Mouse (Mus musculus) neural tube, embryonic 11.5 days (tissue): ENCODE results near the gene Gm2888. TPM values are rescaled to one million over a fixed set of nuclear protein-coding genes. Genes with fewer than 3 reads are reported as not detected.
"Not testable (repeated sequence)": the region's sequence is repeated elsewhere in the genome, so short reads cannot be mapped to it uniquely, and the experiment has no call there.

ENCODE experiments used
- ATAC-seq: fragments of 200-750 bp; cut with Nextera tagmentation; 2 replicates; pipeline ENCODE4 v1.8.0; 2017; ENCODE audit warnings: moderate number of reproducible peaks, mild to moderate bottlenecking, moderate TSS enrichment, moderate library complexity; ENCODE audit not compliant: insufficient read depth, low FRiP score, low TSS enrichment
- DNase-seq: peaks from one replicate; pipeline ENCODE4 v3.0.0-alpha.2; 2015; ENCODE audit warnings: low spot score
- H3K27ac ChIP-seq: fragments of 300-500 bp; sonication (generic); 2 replicates; pipeline ENCODE4 v1.5.1; 2014; ENCODE audit warnings: low read depth, mild to moderate bottlenecking, low read length
- H3K27me3 ChIP-seq: fragments of 300-500 bp; sonication (generic); 2 replicates; pipeline ENCODE4 v1.6.1; 2014; ENCODE audit warnings: mild to moderate bottlenecking, low read length, mixed read lengths; ENCODE audit not compliant: control insufficient read depth, insufficient read depth
- H3K36me3 ChIP-seq: fragments of 300-500 bp; sonication (generic); 2 replicates; pipeline ENCODE4 v1.6.1; 2014; ENCODE audit warnings: mild to moderate bottlenecking, low read length, moderate library complexity, mixed read lengths; ENCODE audit not compliant: control insufficient read depth, insufficient read depth
- H3K4me1 ChIP-seq: fragments of 300-500 bp; sonication (generic); 2 replicates; pipeline ENCODE4 v1.6.1; 2014; ENCODE audit warnings: low read length, mixed read lengths; ENCODE audit not compliant: control insufficient read depth, insufficient read depth
- H3K4me2 ChIP-seq: fragments of 300-500 bp; sonication (generic); 2 replicates; pipeline ENCODE4 v1.6.1; 2014; ENCODE audit warnings: low read depth, mild to moderate bottlenecking, moderate library complexity
- H3K4me3 ChIP-seq: fragments of 300-500 bp; sonication (generic); 2 replicates; pipeline ENCODE4 v1.5.1; 2014; ENCODE audit warnings: low read depth, low read length
- H3K9ac ChIP-seq: fragments of 300-500 bp; sonication (generic); 2 replicates; pipeline ENCODE4 v1.6.1; 2014; ENCODE audit warnings: mild to moderate bottlenecking, low read length
- H3K9me3 ChIP-seq: fragments of 300-500 bp; sonication (generic); 2 replicates; pipeline ENCODE4 v1.6.1; 2016; ENCODE audit warnings: low read length; ENCODE audit not compliant: control insufficient read depth
- WGBS: fragments of 180-500 bp; shearing (Covaris S2); extraction: QIAGEN DNeasy Blood & Tissue Kit; methylation state at CpG from one replicate; pipeline ENCODE4 v1.1.7; 2014; 5-methylcytosine and 5-hydroxymethylcytosine counted together
- polyA plus RNA-seq: library from polyadenylated mRNA; unstranded; fragments of >200 nt; fragmentation: Nextera tagmentation; extraction: Ambion mirVana; gene quantifications from 2 replicates; pipeline ENCODE4 v1.2.1, GENCODE M21; 2014

Gene Gm2888
- polyA plus RNA-seq, result not detected in 2 replicates

GRCm38 (mm10) chr14:3029702-3030101 lies at the start of gene Gm2888:
TSS of gene Gm2888 (plus strand) at chr14:3030002.
- not testable (repeated sequence) for H3K27me3 ChIP-seq, H3K4me3 ChIP-seq, H3K27ac ChIP-seq, H3K9me3 ChIP-seq, H3K4me2 ChIP-seq, H3K36me3 ChIP-seq, ATAC-seq, H3K4me1 ChIP-seq, H3K9ac ChIP-seq, DNase-seq
- WGBS, result 70% methylated on average over 2 of the region's 3 CpGs

GRCm38 (mm10) chr14:3048727-3049512 lies 19.1 kb downstream of the Gm2888 start, which contains the start of gene Gm2897:
TSS of gene Gm2897 (plus strand) at chr14:3049285.
- not testable (repeated sequence) for H3K27me3 ChIP-seq, H3K9me3 ChIP-seq, H3K36me3 ChIP-seq, H3K4me1 ChIP-seq, ATAC-seq, H3K27ac ChIP-seq
- H3K9ac ChIP-seq, result peak within 1 kb of the TSS; percentile 56
- peak within 1 kb of the TSS; percentile 42 for H3K4me3 ChIP-seq
- H3K4me2 ChIP-seq, result peak within 1 kb of the TSS; percentile 52
- 7% methylated on average over 9 of the region's 40 CpGs for WGBS
- DNase-seq, result peak; percentile 59

GRCm38 (mm10) chr14:3049513-3049800 lies 19.7 kb downstream of the Gm2888 start:
- H3K27ac ChIP-seq, H3K9me3 ChIP-seq, H3K36me3 ChIP-seq, H3K4me1 ChIP-seq, H3K27me3 ChIP-seq, ATAC-seq: not testable (repeated sequence)
- 0% methylated on average over 15 of the region's 20 CpGs for WGBS
- Histone ChIP-seq H3K4me2 (peak overlapping the region; percentile 52), H3K4me3 (peak overlapping the region; percentile 42), H3K9ac (peak overlapping the region; percentile 56)
- peak; percentile 15 for DNase-seq

DNA sequence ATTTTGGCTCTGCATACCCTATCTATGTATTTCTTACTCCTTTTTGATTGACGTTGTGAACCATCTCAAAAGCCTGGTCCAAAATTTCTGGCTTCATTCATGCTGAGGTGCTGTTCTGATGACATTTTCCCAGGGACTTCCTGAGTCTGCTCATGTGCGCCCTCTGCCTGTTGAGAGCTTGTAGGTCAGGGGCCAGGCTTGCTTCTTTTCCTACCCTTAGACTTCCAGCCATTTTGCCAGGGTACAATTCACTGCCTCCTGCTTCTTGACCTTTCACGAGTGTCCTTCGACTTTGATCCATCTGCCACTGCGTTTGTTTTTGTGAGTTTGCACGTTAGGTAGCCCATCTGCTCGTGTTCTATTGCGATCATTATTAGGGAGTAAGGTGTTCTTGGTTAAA lies 20.3 kb downstream of the Gm2888 start:
- H3K4me3 ChIP-seq, H3K27ac ChIP-seq, ATAC-seq, H3K27me3 ChIP-seq, H3K4me2 ChIP-seq, H3K36me3 ChIP-seq, H3K4me1 ChIP-seq, H3K9me3 ChIP-seq, H3K9ac ChIP-seq, DNase-seq: not testable (repeated sequence)
- 0% methylated on average over 4 of the region's 8 CpGs for WGBS

Other genes with a start within 250 kb of the Gm2888 start
- gene Gm2897, start 19.3 kb downstream of the Gm2888 start, polyA plus RNA-seq, result 5.5 and 6.2 TPM in 2 replicates
- gene Gm10340, start 104.0 kb downstream of the Gm2888 start, polyA plus RNA-seq, result not detected in 2 replicates
- gene Gm5795, start 158.3 kb downstream of the Gm2888 start, polyA plus RNA-seq, result not detected in 2 replicates
- 7.1 and 9.3 TPM in 2 replicates for gene D830030K20Rik, start 178.5 kb downstream of the Gm2888 start, polyA plus RNA-seq